Mouse (Mus musculus): ENCODE measurements around the gene Stab2. TPM values are rescaled to one million over a fixed set of nuclear protein-coding genes. Genes with fewer than 3 reads are reported as not detected.
A peak's percentile ranks its signal among the peaks of the same experiment; 100 is the strongest.

Gene Stab2
- total RNA-seq (2012; rRNA removed) (not detected in 2 replicates), total RNA-seq (2014; rRNA removed) (not detected in 2 replicates), polyA plus RNA-seq (2012; ENCODE audit: insufficient read length, low read depth) (0.09 and 0.12 TPM in 2 replicates)

GRCm38 (mm10) chr10:87007385-87008214 lies at the start of gene Stab2:
Gene Stab2, minus strand, starts transcription at chr10:87008025.
- Histone ChIP-seq H3K4me2 (ENCODE audit: insufficient read depth, low read depth, poor library complexity, severe bottlenecking) (no peak within 1 kb of the TSS), H3K9ac (ENCODE audit: insufficient read depth, low read depth) (no peak within 1 kb of the TSS), H3K4me1 (ENCODE audit: control insufficient read depth in 1 of 2, insufficient read depth in 2 of 2) (peaks cover 0 to 3% of the 10 kb centered on the region in 2 experiments; a peak in 1 of 4 replicates), H3K27me3 (replicated peaks) (no peaks in the 10 kb centered on the region), H3K9me3 (replicated peaks; ENCODE audit: low read length) (no peaks in the 10 kb centered on the region), H3K27ac (ENCODE audit: insufficient read depth, low read depth) (no peak within 1 kb of the TSS), H3K36me3 (replicated peaks in 1 of 2; ENCODE audit: control insufficient read depth in 1 of 2, insufficient read depth in 1 of 2, low read length in 1 of 2) (no peaks in the 10 kb centered on the region), H3K79me2 (replicated peaks; ENCODE audit: control insufficient read depth, extremely low read depth, insufficient read depth, poor library complexity, severe bottlenecking) (no peaks in the 10 kb centered on the region), H3K4me3 (replicated peaks in 1 of 3; ENCODE audit: low read depth in 2 of 3, low read length in 2 of 3, poor library complexity in 1 of 3) (no peak within 1 kb of the TSS)
- in situ Hi-C loops (cut with MboI; ENCODE audit: low pct_ligation_motif_present, low pct_unique_long_range_greater_than_20kb, low sequenced_read_pairs) (no loop called here), dilution Hi-C loops (cut with MboI; ENCODE audit: extremely low pct_ligation_motif_present, extremely low pct_unique_long_range_greater_than_20kb, low sequenced_read_pairs) (no loop called here)
- no peak for DNase-seq (ENCODE audit: extremely low read depth)
- TF ChIP-seq USF1 (IDR thresholded peaks at IDR 0.05; ENCODE audit: low read depth, low read length) (no peak), TBP (conservative IDR thresholded peaks at IDR 0.05; ENCODE audit: low read depth, low read length) (no peak), ETS1 (conservative IDR thresholded peaks at IDR 0.05; ENCODE audit: low read depth, low read length) (no peak), POLR2AphosphoS2 (IDR thresholded peaks at IDR 0.05; ENCODE audit: low read depth, low read length) (no peak), CHD1 (IDR thresholded peaks at IDR 0.05; ENCODE audit: low read depth, low read length) (no peak), CHD2 (IDR thresholded peaks at IDR 0.05; ENCODE audit: low read length) (no peak), UBTF (IDR thresholded peaks at IDR 0.05; ENCODE audit: low read depth, low read length) (no peak), KAT2A (IDR thresholded peaks at IDR 0.05; ENCODE audit: insufficient replicate concordance, low read length) (no peak), JUN (IDR thresholded peaks at IDR 0.05; ENCODE audit: insufficient read depth, low read depth, low read length) (no peak), ZNF384 (IDR thresholded peaks at IDR 0.05; ENCODE audit: low read depth, low read length) (no peak), RAD21 (IDR thresholded peaks at IDR 0.05; ENCODE audit: low read depth, low read length) (no peak), NELFE (IDR thresholded peaks at IDR 0.05; ENCODE audit: low read depth, low read length) (no peak), MYC (IDR thresholded peaks at IDR 0.05; ENCODE audit: low read depth, low read length) (no peak)

GRCm38 (mm10) chr10:87051714-87052113 lies 43.9 kb upstream of the Stab2 start:
- 0 out of 2 replicates have a peak, but pooled peaks have one; percentile 18 for TF ChIP-seq JUND (conservative IDR thresholded peaks at IDR 0.05; ENCODE audit: low read depth, low read length)
- TF ChIP-seq IRF4 (IDR thresholded peaks at IDR 0.05; ENCODE audit: low read depth, low read length) = peak; percentile 38; the same call in 1 of the 2 replicates
- TF ChIP-seq MAX (IDR thresholded peaks at IDR 0.05; ENCODE audit: low read length) = no peak
- in situ Hi-C loops (cut with MboI; ENCODE audit: low pct_ligation_motif_present, low pct_unique_long_range_greater_than_20kb, low sequenced_read_pairs) = no loop called here
- dilution Hi-C loops (cut with MboI; ENCODE audit: extremely low pct_ligation_motif_present, extremely low pct_unique_long_range_greater_than_20kb, low sequenced_read_pairs) = no loop called here

More at GRCm38 (mm10) chr10:87051714-87052113, 43.9 kb upstream of the Stab2 start:
- Histone ChIP-seq H3K9me3 (replicated peaks; ENCODE audit: low read length) (no peaks in the 10 kb centered on the region), H3K79me2 (replicated peaks; ENCODE audit: control insufficient read depth, extremely low read depth, insufficient read depth, poor library complexity, severe bottlenecking) (no peaks in the 10 kb centered on the region), H3K9ac (ENCODE audit: insufficient read depth, low read depth) (no peak overlapping the region), H3K4me1 (ENCODE audit: control insufficient read depth in 1 of 2, insufficient read depth in 2 of 2) (peaks cover 0 to 3% of the 10 kb centered on the region in 2 experiments; a peak in 1 of 4 replicates), H3K4me3 (replicated peaks in 1 of 3; ENCODE audit: low read depth in 2 of 3, low read length in 2 of 3, poor library complexity in 1 of 3) (no peak overlapping the region), H3K27me3 (replicated peaks) (no peaks in the 10 kb centered on the region), H3K4me2 (ENCODE audit: insufficient read depth, low read depth, poor library complexity, severe bottlenecking) (no peak overlapping the region), H3K27ac (ENCODE audit: insufficient read depth, low read depth) (no peak overlapping the region), H3K36me3 (replicated peaks in 1 of 2; ENCODE audit: control insufficient read depth in 1 of 2, insufficient read depth in 1 of 2, low read length in 1 of 2) (no peaks in the 10 kb centered on the region)
- DNase-seq (ENCODE audit: extremely low read depth) = peak; percentile 13
